Mouse (Mus musculus) liver, adult (tissue): ENCODE results near the gene Rab6b.

Source experiments
- GATA4 ChIP-seq: IDR thresholded peaks from 2 replicates; pipeline ENCODE4 v1.6.1; 2014; ENCODE audit warnings: mild to moderate bottlenecking, low read length; ENCODE audit not compliant: insufficient replicate concordance

Gene Rab6b

DNA sequence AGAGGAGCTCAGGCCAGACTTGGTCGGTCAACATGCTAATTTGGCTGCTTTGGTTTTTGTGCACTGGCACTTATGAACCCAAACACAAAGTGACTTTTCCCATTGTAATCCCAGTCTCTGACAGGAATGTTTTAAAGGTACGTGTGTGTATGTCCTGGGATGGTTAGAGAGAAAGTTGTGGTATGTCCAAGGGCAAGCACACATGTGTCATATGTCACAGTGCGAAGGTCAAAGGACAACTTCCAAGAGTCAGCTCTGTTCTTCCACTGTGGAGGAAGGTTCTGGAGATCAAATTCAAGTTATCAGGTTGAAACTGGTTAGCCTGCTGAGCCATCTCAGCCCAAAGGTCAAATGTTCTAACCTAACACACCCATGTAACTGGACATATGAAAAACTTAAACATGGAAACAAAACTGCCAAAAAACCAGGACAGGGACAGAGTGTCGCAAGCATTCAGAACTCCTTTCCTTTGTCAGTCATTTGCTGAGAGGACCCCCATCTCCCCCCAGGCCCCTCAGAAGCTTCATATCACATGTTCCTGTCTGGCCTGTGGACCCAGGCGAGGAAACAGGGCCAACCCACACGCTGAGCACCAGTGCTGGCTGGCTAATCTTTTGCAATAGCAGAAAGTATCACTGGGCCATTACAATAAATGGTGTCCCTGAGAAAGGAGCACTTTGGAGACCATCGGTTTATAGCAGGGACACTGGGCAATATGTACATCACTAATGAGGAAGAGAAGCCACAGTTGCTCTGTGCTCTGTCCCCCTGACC lies 120.8 kb downstream of the Rab6b start:
- no peak for TF ChIP-seq GATA4

DNA sequence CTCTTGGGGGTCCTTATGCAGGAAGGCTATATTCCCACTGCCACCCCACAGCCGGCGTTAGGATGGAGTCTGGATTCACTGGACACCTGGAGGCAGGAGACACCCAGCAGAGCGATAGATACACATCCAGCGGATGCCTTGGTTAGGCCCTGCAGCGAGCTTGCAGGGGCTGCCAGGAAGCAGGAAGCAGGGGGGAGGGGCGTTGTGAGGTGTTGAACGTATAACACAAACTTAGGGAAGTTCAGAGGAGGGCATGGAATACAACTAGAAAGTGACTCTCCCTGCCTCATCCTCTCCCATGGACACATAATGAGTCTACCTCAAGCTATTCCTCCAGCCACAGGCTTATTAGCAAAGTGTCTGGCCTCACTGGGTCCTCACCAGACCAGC lies 121.4 kb downstream of the Rab6b start:
- TF ChIP-seq GATA4, result no peak

GRCm38 (mm10) chr9:103234059-103234458 lies 122.5 kb downstream of the Rab6b start:
- TF ChIP-seq GATA4, result no peak; the same call in 1 of the 2 replicates

- TF ChIP-seq GATA4, result no peak
Observed at GRCm38 (mm10) chr9:103234565-103235165, 123.1 kb downstream of the Rab6b start.
